Mouse (Mus musculus): ENCODE data around the gene Osbpl3. TPM values are rescaled to one million over a fixed set of nuclear protein-coding genes. Genes with fewer than 3 reads are reported as not detected.

Osbpl3 gene
- polyA plus RNA-seq, 1 experiment, result 4.1 TPM

- TF ChIP-seq CTCF (IDR thresholded peaks at IDR 0.05; ENCODE audit: insufficient read depth, low read length) (no peak), POLR2A (IDR thresholded peaks at IDR 0.05; ENCODE audit: borderline replicate concordance, extremely low read depth, low read depth, low read length) (no peak)
- Histone ChIP-seq H3K4me3 (replicated peaks; ENCODE audit: extremely low read depth, low read depth, low read length) (no peak overlapping the region), H3K4me1 (ENCODE audit: control insufficient read depth, insufficient read depth, low read length) (no peaks in the 10 kb centered on the region)
- 79% methylated on average over 15 of the region's 15 CpGs for WGBS
- DNase-seq, result no peak
These were observed 120.9 kb downstream of the Osbpl3 start for GRCm38 (mm10) chr6:50334846-50335821.

DNA sequence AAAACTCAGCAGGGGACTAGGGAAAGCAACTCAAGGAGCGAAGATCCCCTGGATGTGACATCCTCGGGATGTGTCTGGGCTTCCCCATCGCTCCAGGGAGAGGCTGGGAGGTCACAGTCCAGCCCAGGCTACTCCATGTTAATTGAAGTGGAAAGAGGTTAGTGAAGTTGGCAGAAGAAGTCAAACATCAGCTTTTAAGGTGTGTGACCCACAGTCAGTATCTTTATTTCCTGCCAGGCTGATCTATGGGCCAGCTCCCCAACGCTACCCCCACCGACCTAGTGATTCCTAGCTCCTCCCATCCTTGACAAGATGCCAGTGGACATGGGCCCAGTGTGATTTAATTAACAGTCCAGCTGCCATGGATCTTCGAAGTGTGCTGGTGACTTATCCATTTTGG lies 122.7 kb downstream of the Osbpl3 start:
- H3K4me3 ChIP-seq (replicated peaks; ENCODE audit: extremely low read depth, low read depth, low read length), result no peak overlapping the region
- TF ChIP-seq CTCF (IDR thresholded peaks at IDR 0.05; ENCODE audit: insufficient read depth, low read length), result no peak
- TF ChIP-seq POLR2A (IDR thresholded peaks at IDR 0.05; ENCODE audit: borderline replicate concordance, extremely low read depth, low read depth, low read length), result no peak
- H3K4me1 ChIP-seq (ENCODE audit: control insufficient read depth, insufficient read depth, low read length), result no peaks in the 10 kb centered on the region
- 78% methylated on average over 6 of the region's 6 CpGs for WGBS
- no peak for DNase-seq

DNA sequence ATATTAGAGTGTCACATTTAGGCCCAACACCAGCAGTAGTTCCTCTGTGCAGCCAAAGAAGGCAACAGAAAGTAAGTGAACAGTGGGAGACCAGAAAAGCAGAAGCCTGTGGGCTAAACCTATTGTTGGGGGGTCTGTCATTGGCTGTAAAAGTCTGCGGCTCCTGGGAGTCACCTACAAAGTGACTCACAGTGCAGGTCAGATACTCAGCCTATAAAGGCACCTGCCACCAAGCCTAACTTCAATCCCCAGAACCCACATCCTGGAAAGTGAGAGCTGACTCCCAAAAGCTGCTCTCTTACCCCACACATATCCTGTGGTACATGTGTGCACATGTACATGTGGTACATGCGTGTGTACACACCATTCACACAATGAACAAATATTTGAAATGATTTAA lies 124.5 kb downstream of the Osbpl3 start:
- Histone ChIP-seq H3K4me3 (replicated peaks; ENCODE audit: extremely low read depth, low read depth, low read length) (no peak overlapping the region), H3K4me1 (ENCODE audit: control insufficient read depth, insufficient read depth, low read length) (no peaks in the 10 kb centered on the region)
- DNase-seq, result no peak
- TF ChIP-seq POLR2A (IDR thresholded peaks at IDR 0.05; ENCODE audit: borderline replicate concordance, extremely low read depth, low read depth, low read length) (no peak), CTCF (IDR thresholded peaks at IDR 0.05; ENCODE audit: insufficient read depth, low read length) (no peak)
- 95% methylated on average over 2 of the region's 2 CpGs for WGBS

- DNase-seq, result peak; percentile 18
- 60% methylated on average over 8 of the region's 8 CpGs for WGBS
- H3K4me1 ChIP-seq (ENCODE audit: control insufficient read depth, insufficient read depth, low read length), result no peaks in the 10 kb centered on the region
- no peak overlapping the region for H3K4me3 ChIP-seq (replicated peaks; ENCODE audit: extremely low read depth, low read depth, low read length)
- TF ChIP-seq CTCF (IDR thresholded peaks at IDR 0.05; ENCODE audit: insufficient read depth, low read length), result no peak
These were observed 126.6 kb downstream of the Osbpl3 start for GRCm38 (mm10) chr6:50329380-50329779.

DNA sequence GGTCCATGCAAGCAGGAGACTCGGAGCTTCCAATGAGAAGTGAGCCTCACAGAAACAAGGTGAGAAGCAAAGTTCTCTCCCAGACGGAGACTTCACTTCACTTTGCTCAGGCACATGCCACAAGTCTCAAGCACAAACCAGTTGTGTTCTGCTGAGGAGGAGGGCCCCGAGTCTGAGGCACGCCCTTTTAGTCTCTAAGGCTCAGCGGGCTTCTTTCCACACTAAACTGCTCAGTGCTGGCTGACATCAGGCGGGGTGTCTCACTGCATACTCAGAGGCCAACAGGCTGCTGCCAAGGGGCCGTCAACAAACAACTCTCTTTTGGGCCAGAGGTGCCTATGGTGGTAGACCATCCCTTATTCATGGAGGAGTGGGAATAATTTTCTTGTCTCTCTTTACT lies 127.1 kb downstream of the Osbpl3 start:
- peak; percentile 12 for DNase-seq
- TF ChIP-seq POLR2A (IDR thresholded peaks at IDR 0.05; ENCODE audit: borderline replicate concordance, extremely low read depth, low read depth, low read length) (no peak), CTCF (IDR thresholded peaks at IDR 0.05; ENCODE audit: insufficient read depth, low read length) (no peak)
- Histone ChIP-seq H3K4me3 (replicated peaks; ENCODE audit: extremely low read depth, low read depth, low read length) (no peak overlapping the region), H3K4me1 (ENCODE audit: control insufficient read depth, insufficient read depth, low read length) (no peaks in the 10 kb centered on the region)
- WGBS, result 42% methylated on average over 7 of the region's 7 CpGs

DNA sequence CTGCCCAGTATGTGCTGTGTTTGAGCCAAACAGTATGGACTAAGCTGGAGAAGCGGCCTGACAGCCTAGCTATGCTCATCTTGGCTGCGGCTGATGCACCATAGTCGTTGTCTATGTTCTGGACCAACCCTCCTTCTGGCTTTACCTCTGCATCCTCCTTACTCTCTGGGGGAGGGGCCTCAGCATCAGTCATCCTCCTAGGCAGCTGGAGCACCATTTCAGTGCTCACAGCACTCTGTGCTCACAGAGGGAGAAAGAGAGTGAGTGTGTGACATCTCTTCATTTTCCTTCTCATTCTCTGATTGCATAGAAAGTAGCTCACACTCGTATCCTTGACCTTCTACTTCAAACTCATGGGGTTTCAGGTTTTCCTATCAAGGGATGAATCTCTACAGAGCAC lies 129.8 kb downstream of the Osbpl3 start:
- no peak for DNase-seq
- 84% methylated on average over 4 of the region's 4 CpGs for WGBS
- H3K4me3 ChIP-seq (replicated peaks; ENCODE audit: extremely low read depth, low read depth, low read length), result no peak overlapping the region
- TF ChIP-seq POLR2A (IDR thresholded peaks at IDR 0.05; ENCODE audit: borderline replicate concordance, extremely low read depth, low read depth, low read length), result no peak
- TF ChIP-seq CTCF (IDR thresholded peaks at IDR 0.05; ENCODE audit: insufficient read depth, low read length), result no peak
- H3K4me1 ChIP-seq (ENCODE audit: control insufficient read depth, insufficient read depth, low read length), result no peaks in the 10 kb centered on the region

- DNase-seq, result no peak
- H3K4me3 ChIP-seq (replicated peaks; ENCODE audit: extremely low read depth, low read depth, low read length), result no peak overlapping the region
- 66% methylated on average over 9 of the region's 9 CpGs for WGBS
These were observed 130.5 kb downstream of the Osbpl3 start for GRCm38 (mm10) chr6:50325485-50325884.

GRCm38 (mm10) chr6:50322631-50323030 lies 133.4 kb downstream of the Osbpl3 start:
- Histone ChIP-seq H3K4me1 (ENCODE audit: control insufficient read depth, insufficient read depth, low read length) (no peaks in the 10 kb centered on the region), H3K4me3 (replicated peaks; ENCODE audit: extremely low read depth, low read depth, low read length) (no peak overlapping the region)
- 70% methylated on average over 9 of the region's 9 CpGs for WGBS
- TF ChIP-seq POLR2A (IDR thresholded peaks at IDR 0.05; ENCODE audit: borderline replicate concordance, extremely low read depth, low read depth, low read length), result no peak
- no peak for TF ChIP-seq CTCF (IDR thresholded peaks at IDR 0.05; ENCODE audit: insufficient read depth, low read length)
- no peak for DNase-seq

More at GRCm38 (mm10) chr6:50325485-50325884, 130.5 kb downstream of the Osbpl3 start:
- no peaks in the 10 kb centered on the region for H3K4me1 ChIP-seq (ENCODE audit: control insufficient read depth, insufficient read depth, low read length)
- TF ChIP-seq POLR2A (IDR thresholded peaks at IDR 0.05; ENCODE audit: borderline replicate concordance, extremely low read depth, low read depth, low read length), result no peak
- TF ChIP-seq CTCF (IDR thresholded peaks at IDR 0.05; ENCODE audit: insufficient read depth, low read length), result no peak

DNA sequence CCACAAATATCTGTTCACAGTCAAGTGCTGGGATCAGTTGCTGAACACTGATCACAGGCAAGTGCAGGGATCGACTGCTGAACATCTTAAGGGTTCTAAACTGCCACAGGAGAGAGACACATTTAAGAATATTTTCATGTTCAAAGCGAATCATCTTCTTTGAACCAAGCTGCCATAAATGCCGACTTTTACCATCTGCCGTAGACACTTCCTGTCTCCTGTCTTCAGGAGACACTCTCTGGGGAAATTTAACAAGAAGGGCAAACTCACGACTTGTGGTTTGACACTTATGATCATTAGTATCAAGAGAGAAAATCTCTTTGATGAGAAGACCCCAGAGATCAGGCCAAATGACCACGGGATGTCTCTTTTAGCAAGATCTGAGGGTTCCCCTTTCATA lies 134.3 kb downstream of the Osbpl3 start:
- Histone ChIP-seq H3K4me3 (replicated peaks; ENCODE audit: extremely low read depth, low read depth, low read length) (no peak overlapping the region), H3K4me1 (ENCODE audit: control insufficient read depth, insufficient read depth, low read length) (no peaks in the 10 kb centered on the region)
- WGBS, result 61% methylated on average over 6 of the region's 6 CpGs
- TF ChIP-seq CTCF (IDR thresholded peaks at IDR 0.05; ENCODE audit: insufficient read depth, low read length) (no peak), POLR2A (IDR thresholded peaks at IDR 0.05; ENCODE audit: borderline replicate concordance, extremely low read depth, low read depth, low read length) (no peak)
- DNase-seq, result no peak

DNA sequence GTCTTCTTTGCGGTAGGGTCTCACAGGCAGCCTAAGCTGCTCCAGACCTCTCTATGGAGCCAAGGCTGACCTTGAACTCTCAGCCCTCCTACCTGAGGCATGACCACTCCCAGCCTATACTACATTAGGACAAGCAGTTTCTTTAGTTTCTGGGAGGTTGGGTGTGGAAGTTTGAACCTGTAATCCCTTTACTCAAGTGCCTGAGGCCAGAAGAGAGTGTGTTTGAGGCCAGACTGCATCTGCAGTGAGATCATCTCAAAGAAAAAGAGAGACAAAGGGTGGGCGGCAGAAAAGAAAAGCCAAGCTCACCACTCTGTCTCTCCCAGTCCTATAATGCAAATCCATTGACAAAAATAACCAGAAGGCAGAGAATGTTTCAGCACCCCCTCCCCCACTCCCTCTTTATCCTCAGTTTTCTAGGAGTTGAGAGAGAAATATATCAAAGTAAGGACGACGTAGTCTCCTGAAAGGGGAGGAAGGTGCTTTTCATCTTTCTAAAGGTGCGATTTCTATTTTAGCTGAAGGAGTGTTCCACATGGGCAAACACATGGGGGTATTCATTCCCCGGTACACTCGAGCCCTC lies 137.3 kb downstream of the Osbpl3 start:
- no peak for DNase-seq
- no peak overlapping the region for H3K4me3 ChIP-seq (replicated peaks; ENCODE audit: extremely low read depth, low read depth, low read length)
- WGBS, result 86% methylated on average over 7 of the region's 7 CpGs
- H3K4me1 ChIP-seq (ENCODE audit: control insufficient read depth, insufficient read depth, low read length), result no peaks in the 10 kb centered on the region
- no peak for TF ChIP-seq CTCF (IDR thresholded peaks at IDR 0.05; ENCODE audit: insufficient read depth, low read length)
- TF ChIP-seq POLR2A (IDR thresholded peaks at IDR 0.05; ENCODE audit: borderline replicate concordance, extremely low read depth, low read depth, low read length), result no peak

Data from lung, adult 2 months (tissue).